Mouse (Mus musculus) 3134 (cell line): ENCODE data around the gene Pbx4.
A peak's percentile ranks its signal among the peaks of the same experiment; 100 is the strongest.

ENCODE experiments used
- DNase-seq: peaks from one replicate; pipeline ENCODE4 v3.0.0-alpha.2; 2011; ENCODE audit warnings: low spot score; ENCODE audit not compliant: insufficient read length; ENCODE audit errors: extremely low read depth

Gene Pbx4

DNA sequence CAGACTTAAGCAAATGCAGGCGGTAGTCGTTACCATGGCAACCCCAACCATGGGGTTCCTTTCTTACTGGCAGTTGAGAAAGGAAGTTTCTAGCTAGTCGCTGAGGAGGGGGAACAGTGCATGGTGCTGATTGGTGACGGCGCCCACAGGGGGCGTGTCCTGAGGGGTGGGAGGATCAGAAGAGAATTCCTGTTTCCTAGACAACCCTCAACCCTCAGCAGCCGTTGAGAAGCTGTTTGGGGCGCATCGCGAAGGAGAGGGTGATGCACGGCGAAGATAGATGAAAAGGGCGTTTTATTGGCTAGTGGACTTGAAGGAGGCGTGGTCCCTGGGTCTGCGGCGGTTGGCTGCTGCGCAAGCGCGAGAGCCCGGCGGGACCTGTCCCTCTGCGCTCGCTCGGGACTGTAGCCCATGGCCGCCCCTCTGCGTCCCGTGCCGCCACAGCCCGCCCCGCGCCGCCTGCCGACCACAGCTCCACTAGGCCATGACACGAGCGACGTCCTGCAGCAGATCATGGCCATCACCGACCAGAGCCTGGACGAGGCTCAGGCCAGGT lies at the start of gene Pbx4:
Pbx4 (plus strand) TSS at position 194 of the 556 bp plus-strand sequence.
- no peak for DNase-seq

DNA sequence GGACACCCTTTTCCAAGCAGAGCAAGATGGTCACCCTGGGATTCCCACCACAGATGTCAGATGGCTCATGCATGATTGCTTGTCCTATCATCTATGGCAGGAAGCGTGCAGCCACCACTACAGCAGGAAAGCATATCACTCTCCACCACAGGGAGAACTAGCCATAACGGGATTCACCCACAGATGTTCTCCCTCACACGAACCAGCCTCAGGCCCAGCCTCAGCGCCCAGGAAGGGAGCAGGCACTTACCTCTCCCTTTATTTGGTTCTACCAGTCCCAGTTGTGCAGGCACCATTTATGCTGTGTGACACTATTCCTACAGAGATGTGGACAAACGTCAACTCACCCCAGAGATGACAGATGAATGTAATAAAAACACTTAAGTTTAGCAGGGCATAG lies 43.2 kb upstream of the Pbx4 start:
- no peak for DNase-seq

GRCm38 (mm10) chr8:69789731-69790130 lies 42.6 kb upstream of the Pbx4 start:
- DNase-seq = no peak

GRCm38 (mm10) chr8:69790364-69790763 lies 41.9 kb upstream of the Pbx4 start:
- DNase-seq = peak; percentile 30

- DNase-seq = peak; percentile 80
These were observed 41.4 kb upstream of the Pbx4 start, which contains the start of the genes Atp13a1 and Zfp866 for GRCm38 (mm10) chr8:69790773-69791367. TSS of gene Atp13a1 (plus strand) at chr8:69791163. TSS of gene Zfp866 (minus strand) at chr8:69791178.

DNA sequence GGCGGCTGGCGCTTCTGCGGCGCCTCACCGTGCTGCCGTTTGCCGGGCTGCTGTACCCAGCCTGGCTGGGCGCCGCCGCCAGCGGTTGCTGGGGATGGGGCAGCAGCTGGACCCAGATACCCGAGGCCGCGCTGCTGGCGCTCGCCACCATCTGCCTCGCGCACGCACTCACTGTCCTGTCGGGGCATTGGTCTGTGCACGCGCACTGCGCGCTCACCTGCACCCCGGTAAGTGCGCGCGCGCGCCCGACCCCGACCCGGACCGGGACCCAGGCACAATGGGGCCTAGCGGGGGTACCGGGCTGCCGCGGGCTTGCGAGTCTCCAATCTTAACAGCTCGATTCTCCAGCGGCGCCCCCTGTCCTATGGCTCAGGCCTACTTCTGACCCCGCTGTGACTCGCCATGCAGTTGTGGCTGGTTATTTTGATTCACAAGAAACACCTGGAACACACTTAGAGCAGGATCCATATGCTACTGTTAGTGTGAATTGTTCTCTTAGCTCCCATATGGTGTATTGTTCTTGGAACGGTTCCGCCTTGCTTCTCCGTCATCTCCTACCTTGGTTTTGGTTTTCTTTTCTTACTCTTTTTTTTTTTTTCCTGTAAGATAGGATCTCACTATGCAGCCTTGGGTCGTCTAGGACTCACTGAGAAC lies 40.7 kb upstream of the Pbx4 start:
- DNase-seq = no peak

DNA sequence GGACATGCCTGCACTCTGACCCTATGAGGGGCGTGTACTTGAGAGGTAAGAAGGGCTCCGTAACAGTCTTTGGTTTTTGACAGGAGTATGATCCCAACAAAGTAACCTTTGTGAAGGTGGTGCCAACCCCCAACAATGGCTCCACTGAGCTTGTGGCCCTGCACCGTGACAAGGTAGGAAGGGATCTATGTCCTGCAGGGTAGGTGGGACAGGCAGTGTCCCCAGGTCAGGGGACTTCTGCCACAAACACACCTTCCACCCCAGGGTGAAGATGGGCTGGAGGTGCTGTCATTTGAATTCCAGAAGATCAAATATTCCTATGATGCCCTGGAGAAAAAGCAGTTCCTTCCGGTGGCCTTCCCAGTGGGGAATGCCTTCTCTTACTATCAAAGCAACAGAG lies 38.6 kb upstream of the Pbx4 start:
- no peak for DNase-seq

DNA sequence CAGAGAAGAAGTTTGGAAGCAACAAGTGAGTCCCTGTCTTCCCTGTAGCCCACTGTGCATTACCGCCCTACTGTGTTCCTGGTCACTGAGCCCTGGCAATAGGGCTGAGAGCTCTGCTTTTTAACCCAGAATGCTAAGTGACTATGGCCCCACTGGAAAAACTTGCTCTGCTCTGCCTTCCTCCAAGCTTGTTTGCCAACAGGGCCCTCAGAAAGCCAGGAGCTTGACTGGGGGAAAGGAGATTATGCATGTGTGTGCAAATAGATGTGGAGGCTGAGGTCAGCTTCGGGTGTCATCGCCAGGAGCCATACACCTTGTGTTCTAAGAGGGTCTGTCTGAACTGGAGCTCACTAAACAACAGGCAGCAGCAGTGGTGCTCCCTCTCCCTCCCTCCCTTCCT lies 38.2 kb upstream of the Pbx4 start:
- DNase-seq = no peak

- no peak for DNase-seq
These were observed 37.4 kb upstream of the Pbx4 start for GRCm38 (mm10) chr8:69794901-69795300.

GRCm38 (mm10) chr8:69796721-69797345 lies 35.5 kb upstream of the Pbx4 start:
- no peak for DNase-seq

- no peak for DNase-seq
These were observed 34.6 kb upstream of the Pbx4 start for GRCm38 (mm10) chr8:69797661-69798060.

DNA sequence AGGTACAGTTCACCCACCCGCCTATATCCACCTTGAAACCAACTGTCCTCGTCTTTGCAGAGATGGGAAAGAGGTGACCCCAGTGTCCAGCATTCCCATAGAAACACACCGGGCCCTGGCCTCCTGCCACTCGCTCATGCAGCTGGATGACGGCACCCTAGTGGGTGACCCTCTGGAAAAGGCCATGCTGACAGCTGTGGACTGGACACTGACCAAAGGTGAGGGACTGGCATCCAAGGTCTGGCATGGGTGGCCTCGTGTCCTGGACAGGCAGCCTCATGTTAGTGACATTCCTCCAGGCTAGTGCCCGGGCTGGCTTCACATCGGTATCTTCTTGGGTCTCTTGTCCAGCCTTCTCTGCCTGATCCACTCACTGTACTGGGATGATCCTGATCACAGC lies 33.0 kb upstream of the Pbx4 start:
- no peak for DNase-seq

DNA sequence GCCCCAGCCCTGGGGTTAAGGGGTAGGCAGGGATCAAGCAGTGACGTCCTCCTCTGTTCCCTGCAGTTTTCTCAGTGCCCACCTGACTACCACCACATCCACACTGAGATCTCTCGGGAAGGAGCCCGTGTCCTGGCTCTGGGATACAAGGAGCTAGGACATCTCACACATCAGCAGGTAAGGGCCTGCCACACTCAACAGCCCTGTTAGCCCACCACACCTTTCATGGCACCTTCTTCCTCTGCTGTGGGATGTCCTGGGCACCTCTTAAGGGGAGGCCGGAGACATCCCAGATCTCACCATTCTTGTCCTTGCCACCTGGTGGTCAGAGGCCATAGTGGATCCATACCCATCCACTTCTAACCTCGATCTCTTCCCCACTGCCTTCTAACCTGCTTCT lies 32.3 kb upstream of the Pbx4 start:
- DNase-seq = no peak

GRCm38 (mm10) chr8:69801796-69802195 lies 30.5 kb upstream of the Pbx4 start:
- DNase-seq = no peak

GRCm38 (mm10) chr8:69802216-69802615 lies 30.1 kb upstream of the Pbx4 start:
- no peak for DNase-seq

GRCm38 (mm10) chr8:69803366-69803765 lies 28.9 kb upstream of the Pbx4 start:
- no peak for DNase-seq

GRCm38 (mm10) chr8:69804537-69804936 lies 27.8 kb upstream of the Pbx4 start:
- DNase-seq = no peak

GRCm38 (mm10) chr8:69805086-69805485 lies 27.2 kb upstream of the Pbx4 start:
- DNase-seq = no peak

DNA sequence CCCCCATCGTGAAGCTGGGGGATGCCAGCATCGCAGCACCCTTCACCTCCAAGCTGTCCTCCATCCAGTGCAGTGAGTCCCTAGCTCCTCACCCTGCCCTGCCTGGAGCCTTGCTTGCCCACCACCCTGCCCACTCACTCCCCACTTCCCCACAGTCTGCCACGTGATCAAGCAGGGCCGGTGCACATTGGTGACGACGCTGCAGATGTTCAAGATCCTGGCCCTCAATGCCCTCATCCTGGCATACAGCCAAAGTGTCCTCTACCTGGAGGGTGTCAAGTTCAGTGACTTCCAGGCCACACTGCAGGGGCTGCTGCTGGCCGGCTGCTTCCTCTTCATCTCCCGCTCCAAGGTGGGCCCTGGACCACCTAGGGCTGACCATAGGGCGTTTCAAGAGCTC lies 26.8 kb upstream of the Pbx4 start:
- no peak for DNase-seq

DNA sequence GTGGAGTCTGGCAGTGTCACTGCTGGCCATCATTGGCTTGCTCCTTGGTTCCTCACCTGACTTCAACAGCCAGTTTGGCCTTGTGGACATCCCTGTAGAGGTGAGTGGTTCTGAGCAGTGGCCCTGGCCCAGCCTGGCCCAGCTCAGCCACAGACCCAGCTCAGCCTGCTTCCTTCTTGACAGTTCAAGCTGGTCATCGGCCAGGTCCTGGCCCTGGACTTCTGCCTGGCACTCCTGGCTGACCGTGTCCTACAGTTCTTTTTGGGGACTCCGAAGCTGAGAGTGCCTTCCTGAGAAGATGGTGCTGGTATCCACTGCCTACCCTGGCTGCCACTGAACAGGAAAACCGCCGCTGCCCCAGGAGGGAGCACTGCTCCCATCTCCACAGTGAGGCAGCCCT lies 25.1 kb upstream of the Pbx4 start:
- no peak for DNase-seq

DNA sequence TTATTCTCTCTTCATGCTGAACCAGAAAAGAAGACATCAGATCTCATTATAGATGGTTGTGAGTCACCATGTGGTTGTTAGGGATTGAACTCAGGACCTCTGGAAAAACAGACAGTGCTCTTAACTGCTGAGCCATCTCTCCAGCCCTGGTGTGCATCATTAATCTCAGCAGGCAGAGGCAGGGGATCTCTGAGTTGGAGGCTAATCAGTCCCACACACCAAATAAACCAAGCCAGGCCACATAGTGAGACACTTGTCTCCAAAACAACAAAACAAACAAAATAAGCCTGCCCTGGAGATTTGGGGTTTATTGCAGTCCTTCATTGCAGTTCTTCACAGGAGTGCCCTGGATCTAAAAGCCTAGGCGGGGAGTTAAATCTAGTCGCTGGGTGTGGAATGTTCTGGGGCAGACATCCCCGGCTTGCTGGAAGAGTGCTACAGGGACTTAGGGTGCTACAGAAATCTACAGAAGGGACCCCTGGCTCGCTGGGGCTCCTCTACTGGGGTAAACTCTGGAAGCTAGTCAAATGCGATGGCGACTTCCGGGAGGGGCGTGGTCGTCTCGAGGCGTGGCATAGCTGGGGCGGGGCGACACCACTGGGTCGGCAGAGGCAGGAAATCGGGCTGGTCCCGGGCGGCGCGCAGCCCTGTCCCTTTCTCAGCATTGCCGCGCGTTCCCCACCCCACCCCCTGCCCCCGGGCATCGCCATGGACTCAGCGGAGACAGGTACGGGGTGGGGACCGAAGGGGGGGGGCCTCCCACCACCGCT lies 24.0 kb upstream of the Pbx4 start, which contains the start of gene Gmip:
Gmip (plus strand) TSS at position 586 of the 770 bp plus-strand sequence.
- peak; percentile 80 for DNase-seq
